Mouse (Mus musculus): ENCODE data around the gene Tango6.

- TF ChIP-seq CTCF (IDR thresholded peaks at IDR 0.05; ENCODE audit: insufficient read depth, low read length) (no peak), POLR2A (IDR thresholded peaks at IDR 0.05; ENCODE audit: borderline replicate concordance, extremely low read depth, low read depth, low read length) (no peak)
Measured at GRCm38 (mm10) chr8:106838803-106839202, 155.9 kb downstream of the Tango6 start.

All from lung, adult 2 months (tissue).